Mouse (Mus musculus): ENCODE measurements around the gene Bicdl1. TPM values are rescaled to one million over a fixed set of nuclear protein-coding genes. Genes with fewer than 3 reads are reported as not detected.

Bicdl1 gene
- polyA plus RNA-seq, 2 experiments: 11.7 to 16.3 TPM

GRCm38 (mm10) chr5:115730314-115730713 lies 1.1 kb downstream of the Bicdl1 start:
- TF ChIP-seq POLR2A (IDR thresholded peaks at IDR 0.05; ENCODE audit: borderline replicate concordance, extremely low read depth, insufficient read depth, insufficient read length): no peak
- H3K4me2 ChIP-seq (replicated peaks; ENCODE audit: low read depth, low read length, severe bottlenecking): no peak overlapping the region
- ATAC-seq (ENCODE audit: low FRiP score, low read depth): no peak

GRCm38 (mm10) chr5:115726581-115726980 lies 4.8 kb downstream of the Bicdl1 start:
- no peaks in the 10 kb centered on the region for H3K9me3 ChIP-seq (ENCODE audit: control insufficient read depth, low read length)

More at GRCm38 (mm10) chr5:115730314-115730713, 1.1 kb downstream of the Bicdl1 start:
- Histone ChIP-seq H3K36me3 (ENCODE audit: control insufficient read depth, insufficient read depth, low read length) (no peaks in the 10 kb centered on the region), H3K9me3 (ENCODE audit: control insufficient read depth, low read length) (no peaks in the 10 kb centered on the region), H3K4me1 (ENCODE audit: control insufficient read depth, insufficient read depth, low read length) (peaks cover 11% of the 10 kb centered on the region; the same call in 1 of the 2 replicates), H3K27me3 (ENCODE audit: control insufficient read depth, insufficient read depth, low read length) (peaks cover 34% of the 10 kb centered on the region), H3K9ac (ENCODE audit: low read depth, low read length, severe bottlenecking) (no peak overlapping the region), H3K4me3 (replicated peaks; ENCODE audit: low read length) (no peak overlapping the region), H3K27ac (replicated peaks; ENCODE audit: low read depth, low read length) (no peak overlapping the region)
- 66% methylated on average over 5 of the region's 5 CpGs for WGBS
- DNase-seq (ENCODE audit: low spot score): no peak

GRCm38 (mm10) chr5:115726019-115726418 lies 5.4 kb downstream of the Bicdl1 start:
- peaks cover 18% of the 10 kb centered on the region for H3K27me3 ChIP-seq (ENCODE audit: control insufficient read depth, insufficient read depth, low read length)
- H3K27ac ChIP-seq (replicated peaks; ENCODE audit: low read depth, low read length): no peak overlapping the region
- DNase-seq (ENCODE audit: low spot score): no peak
- no peak for TF ChIP-seq POLR2A (IDR thresholded peaks at IDR 0.05; ENCODE audit: borderline replicate concordance, extremely low read depth, insufficient read depth, insufficient read length)
- H3K36me3 ChIP-seq (ENCODE audit: control insufficient read depth, insufficient read depth, low read length): no peaks in the 10 kb centered on the region
- no peaks in the 10 kb centered on the region for H3K9me3 ChIP-seq (ENCODE audit: control insufficient read depth, low read length)
- H3K4me1 ChIP-seq (ENCODE audit: control insufficient read depth, insufficient read depth, low read length): peaks cover 15% of the 10 kb centered on the region; the same call in 1 of the 2 replicates
- H3K9ac ChIP-seq (ENCODE audit: low read depth, low read length, severe bottlenecking): no peak overlapping the region
- no peak overlapping the region for H3K4me3 ChIP-seq (replicated peaks; ENCODE audit: low read length)
- WGBS: 82% methylated on average over 16 of the region's 16 CpGs
- no peak for ATAC-seq (ENCODE audit: low FRiP score, low read depth)
- no peak overlapping the region for H3K4me2 ChIP-seq (replicated peaks; ENCODE audit: low read depth, low read length, severe bottlenecking)

More at GRCm38 (mm10) chr5:115726581-115726980, 4.8 kb downstream of the Bicdl1 start:
- DNase-seq (ENCODE audit: low spot score) (no peak), ATAC-seq (ENCODE audit: low FRiP score, low read depth) (no peak)
- WGBS: 83% methylated on average over 8 of the region's 8 CpGs
- Histone ChIP-seq H3K36me3 (ENCODE audit: control insufficient read depth, insufficient read depth, low read length) (no peaks in the 10 kb centered on the region), H3K27ac (replicated peaks; ENCODE audit: low read depth, low read length) (no peak overlapping the region), H3K4me3 (replicated peaks; ENCODE audit: low read length) (no peak overlapping the region), H3K9ac (ENCODE audit: low read depth, low read length, severe bottlenecking) (no peak overlapping the region), H3K4me1 (ENCODE audit: control insufficient read depth, insufficient read depth, low read length) (peaks cover 18% of the 10 kb centered on the region; the same call in 1 of the 2 replicates), H3K4me2 (replicated peaks; ENCODE audit: low read depth, low read length, severe bottlenecking) (no peak overlapping the region), H3K27me3 (ENCODE audit: control insufficient read depth, insufficient read depth, low read length) (peaks cover 20% of the 10 kb centered on the region)
- no peak for TF ChIP-seq POLR2A (IDR thresholded peaks at IDR 0.05; ENCODE audit: borderline replicate concordance, extremely low read depth, insufficient read depth, insufficient read length)

GRCm38 (mm10) chr5:115724422-115724821 lies 7.0 kb downstream of the Bicdl1 start:
- Histone ChIP-seq H3K27me3 (ENCODE audit: control insufficient read depth, insufficient read depth, low read length) (peaks cover 2% of the 10 kb centered on the region; the same call in 1 of the 2 replicates), H3K9me3 (ENCODE audit: control insufficient read depth, low read length) (no peaks in the 10 kb centered on the region), H3K27ac (replicated peaks; ENCODE audit: low read depth, low read length) (no peak overlapping the region), H3K4me1 (ENCODE audit: control insufficient read depth, insufficient read depth, low read length) (peaks cover 12% of the 10 kb centered on the region; the same call in 1 of the 2 replicates), H3K36me3 (ENCODE audit: control insufficient read depth, insufficient read depth, low read length) (no peaks in the 10 kb centered on the region), H3K9ac (ENCODE audit: low read depth, low read length, severe bottlenecking) (no peak overlapping the region), H3K4me3 (replicated peaks; ENCODE audit: low read length) (no peak overlapping the region), H3K4me2 (replicated peaks; ENCODE audit: low read depth, low read length, severe bottlenecking) (no peak overlapping the region)
- DNase-seq (ENCODE audit: low spot score) (no peak), ATAC-seq (ENCODE audit: low FRiP score, low read depth) (no peak)
- TF ChIP-seq POLR2A (IDR thresholded peaks at IDR 0.05; ENCODE audit: borderline replicate concordance, extremely low read depth, insufficient read depth, insufficient read length): no peak
- 85% methylated on average over 10 of the region's 10 CpGs for WGBS

- ATAC-seq (ENCODE audit: low FRiP score, low read depth) (no peak), DNase-seq (ENCODE audit: low spot score) (no peak)
- WGBS: 66% methylated on average over 21 of the region's 21 CpGs
- Histone ChIP-seq H3K9me3 (ENCODE audit: control insufficient read depth, low read length) (no peaks in the 10 kb centered on the region), H3K4me3 (replicated peaks; ENCODE audit: low read length) (no peak overlapping the region), H3K27ac (replicated peaks; ENCODE audit: low read depth, low read length) (no peak overlapping the region), H3K4me1 (ENCODE audit: control insufficient read depth, insufficient read depth, low read length) (peaks cover 12% of the 10 kb centered on the region; the same call in 1 of the 2 replicates), H3K9ac (ENCODE audit: low read depth, low read length, severe bottlenecking) (no peak overlapping the region), H3K27me3 (ENCODE audit: control insufficient read depth, insufficient read depth, low read length) (no peaks in the 10 kb centered on the region), H3K4me2 (replicated peaks; ENCODE audit: low read depth, low read length, severe bottlenecking) (no peak overlapping the region), H3K36me3 (ENCODE audit: control insufficient read depth, insufficient read depth, low read length) (no peaks in the 10 kb centered on the region)
- TF ChIP-seq POLR2A (IDR thresholded peaks at IDR 0.05; ENCODE audit: borderline replicate concordance, extremely low read depth, insufficient read depth, insufficient read length): no peak
Observed at GRCm38 (mm10) chr5:115722188-115722959, 9.0 kb downstream of the Bicdl1 start.

All from limb, embryonic 14.5 days (tissue).